Mouse (Mus musculus) left cerebral cortex, postnatal 4 days (tissue): ENCODE results near the gene Dhx40. TPM values are rescaled to one million over a fixed set of nuclear protein-coding genes. Genes with fewer than 3 reads are reported as not detected.
"Not testable (repeated sequence)": the region's sequence is repeated elsewhere in the genome, so short reads cannot be mapped to it uniquely, and the experiment has no call there.

ENCODE experiments used
- DNase-seq: peaks from one replicate; pipeline ENCODE4 v3.0.0-alpha.2; 2022
- intact Hi-C: fragments of 180-260 bp; cut with DNase I; formaldehyde crosslinking; loops from one replicate; pipeline ENCODE4 v1.15.1; 2025
- total RNA-seq, 2 experiments: library from RNA; stranded (reverse); gene quantifications; 2 replicates each; pipeline ENCODE4 v1.2.3; 2021

The Dhx40 gene
- total RNA-seq, 2 experiments from 2014 or later = 20.5 to 20.8 TPM

- intact Hi-C loops = loop anchor here (10.0 kb wide), 1 partner anchor 55 kb away; no protein-coding TSS in a partner anchor
- no peak for DNase-seq
These were observed 12.0 kb upstream of the Dhx40 start for GRCm38 (mm10) chr11:86819536-86819935.

- intact Hi-C loops = loop anchor here (10.0 kb wide), 1 partner anchor 56 kb away; no protein-coding TSS in a partner anchor
- no peak for DNase-seq
These were observed 11.4 kb upstream of the Dhx40 start for GRCm38 (mm10) chr11:86818928-86819327.

- DNase-seq = not testable (repeated sequence)
- intact Hi-C loops = loop anchor here (10.0 kb wide), 1 partner anchor 59 kb away; no protein-coding TSS in a partner anchor
These were observed 8.7 kb upstream of the Dhx40 start for GRCm38 (mm10) chr11:86816288-86816687.

GRCm38 (mm10) chr11:86814481-86814880 lies 6.9 kb upstream of the Dhx40 start:
- DNase-seq = not testable (repeated sequence)
- intact Hi-C loops = loop anchor here (10.0 kb wide), 1 partner anchor 60 kb away; no protein-coding TSS in a partner anchor

- intact Hi-C loops = loop anchor here (10.0 kb wide), 1 partner anchor 62 kb away; no protein-coding TSS in a partner anchor
- not testable (repeated sequence) for DNase-seq
These were observed 5.7 kb upstream of the Dhx40 start for GRCm38 (mm10) chr11:86813256-86813655.

- intact Hi-C loops = loop anchor here (10.0 kb wide), 1 partner anchor 64 kb away; no protein-coding TSS in a partner anchor
- DNase-seq = no peak
These were observed 3.7 kb upstream of the Dhx40 start for GRCm38 (mm10) chr11:86811326-86811630.

- intact Hi-C loops = loop anchor here (10.0 kb wide), 1 partner anchor 64 kb away; no protein-coding TSS in a partner anchor
- DNase-seq = no peak
These were observed 3.2 kb upstream of the Dhx40 start for GRCm38 (mm10) chr11:86810572-86811325.

GRCm38 (mm10) chr11:86809828-86810227 lies 2.3 kb upstream of the Dhx40 start:
- intact Hi-C loops = loop anchor here (10.0 kb wide), 2 partner anchors 65 to 185 kb away; partner anchors contain the start of gene Ypel2
- DNase-seq = no peak

GRCm38 (mm10) chr11:86807001-86807477 lies 507 bp downstream of the Dhx40 start:
- peak; percentile 71 for DNase-seq
- intact Hi-C loops = loop anchor here (10.0 kb wide), 1 partner anchor 188 kb away; the partner anchor contains the start of gene Ypel2

GRCm38 (mm10) chr11:86794161-86794560 lies 13.4 kb downstream of the Dhx40 start:
- intact Hi-C loops = no loop called here
- DNase-seq = no peak

- intact Hi-C loops = not testable (repeated sequence)
These were observed 20.1 kb downstream of the Dhx40 start for GRCm38 (mm10) chr11:86787436-86787835.

GRCm38 (mm10) chr11:86785767-86786166 lies 21.8 kb downstream of the Dhx40 start:
- intact Hi-C loops = no loop called here
- DNase-seq = no peak

More at GRCm38 (mm10) chr11:86787436-86787835, 20.1 kb downstream of the Dhx40 start:
- not testable (repeated sequence) for DNase-seq

- intact Hi-C loops = loop anchor here (10.0 kb wide), 1 partner anchor 65 kb away; no protein-coding TSS in a partner anchor
- no peak for DNase-seq
These were observed 37.7 kb downstream of the Dhx40 start for GRCm38 (mm10) chr11:86769884-86770283.

GRCm38 (mm10) chr11:86764501-86764900 lies 43.0 kb downstream of the Dhx40 start:
- intact Hi-C loops = no loop called here
- DNase-seq = no peak

- DNase-seq, intact Hi-C loops: not testable (repeated sequence)
These were observed 44.4 kb downstream of the Dhx40 start for GRCm38 (mm10) chr11:86763127-86763526.

- DNase-seq = no peak
- intact Hi-C loops = no loop called here
These were observed 47.2 kb downstream of the Dhx40 start for GRCm38 (mm10) chr11:86760357-86760756.

GRCm38 (mm10) chr11:86759886-86760285 lies 47.7 kb downstream of the Dhx40 start:
- no peak for DNase-seq
- intact Hi-C loops = no loop called here

- DNase-seq = no peak
- intact Hi-C loops = no loop called here
These were observed 48.3 kb downstream of the Dhx40 start for GRCm38 (mm10) chr11:86759226-86759625.

GRCm38 (mm10) chr11:86758559-86758958 lies 49.0 kb downstream of the Dhx40 start:
- intact Hi-C loops = no loop called here
- no peak for DNase-seq

- intact Hi-C loops = no loop called here
- DNase-seq = peak; percentile 97
These were observed 49.8 kb downstream of the Dhx40 start, which contains the start of gene Cltc for GRCm38 (mm10) chr11:86757480-86758371. TSS of gene Cltc (minus strand) at chr11:86757565.

GRCm38 (mm10) chr11:86757142-86757479 lies 50.4 kb downstream of the Dhx40 start:
- DNase-seq = no peak
- intact Hi-C loops = no loop called here
